Mouse (Mus musculus): ENCODE results near the gene Apol9a. TPM values are rescaled to one million over a fixed set of nuclear protein-coding genes. Genes with fewer than 3 reads are reported as not detected.
"Not testable (repeated sequence)": the region's sequence is repeated elsewhere in the genome, so short reads cannot be mapped to it uniquely, and the experiment has no call there.

Apol9a gene
- total and polyA plus RNA-seq, 3 experiments: 0.33 TPM; not detected in 2

- not testable (repeated sequence) for H3K4me1 ChIP-seq (ENCODE audit: insufficient read depth, low read depth, low read length); DNase-seq (ENCODE audit: low spot score); H3K4me3 ChIP-seq (ENCODE audit: low read depth, low read length); H3K36me3 ChIP-seq (replicated peaks); ATAC-seq (ENCODE audit: extremely low read depth, insufficient number of reproducible peaks, low FRiP score, poor library complexity, severe bottlenecking); H3K9me3 ChIP-seq (replicated peaks); H3K27me3 ChIP-seq (ENCODE audit: insufficient read depth, low read length)
These were observed 11.9 kb downstream of the Apol9a start, which contains the start of gene Apol7a for GRCm38 (mm10) chr15:77399027-77399426. Gene Apol7a (minus strand): TSS chr15:77399110.

GRCm38 (mm10) chr15:77397450-77398132 is 13.3 kb downstream of the Apol9a start:
- not testable (repeated sequence) for ATAC-seq (ENCODE audit: extremely low read depth, insufficient number of reproducible peaks, low FRiP score, poor library complexity, severe bottlenecking); H3K27me3 ChIP-seq (ENCODE audit: insufficient read depth, low read length); H3K36me3 ChIP-seq (replicated peaks); H3K9me3 ChIP-seq (replicated peaks); H3K4me3 ChIP-seq (ENCODE audit: low read depth, low read length); DNase-seq (ENCODE audit: low spot score); H3K4me1 ChIP-seq (ENCODE audit: insufficient read depth, low read depth, low read length)

- ATAC-seq (ENCODE audit: extremely low read depth, insufficient number of reproducible peaks, low FRiP score, poor library complexity, severe bottlenecking); DNase-seq (ENCODE audit: low spot score); H3K4me3 ChIP-seq (ENCODE audit: low read depth, low read length); H3K4me1 ChIP-seq (ENCODE audit: insufficient read depth, low read depth, low read length); H3K27me3 ChIP-seq (ENCODE audit: insufficient read depth, low read length); H3K36me3 ChIP-seq (replicated peaks); H3K9me3 ChIP-seq (replicated peaks): not testable (repeated sequence)
These were observed 17.1 kb downstream of the Apol9a start for GRCm38 (mm10) chr15:77393832-77394231.

GRCm38 (mm10) chr15:77387462-77387861 is 23.5 kb downstream of the Apol9a start:
- no peak for ATAC-seq (ENCODE audit: extremely low read depth, insufficient number of reproducible peaks, low FRiP score, poor library complexity, severe bottlenecking)
- Histone ChIP-seq H3K36me3 (replicated peaks) (no peaks in the 10 kb centered on the region), H3K9me3 (replicated peaks) (no peaks in the 10 kb centered on the region), H3K27me3 (ENCODE audit: insufficient read depth, low read length) (peaks cover 5% of the 10 kb centered on the region; the same call in 1 of the 2 replicates), H3K4me1 (ENCODE audit: insufficient read depth, low read depth, low read length) (no peaks in the 10 kb centered on the region), H3K4me3 (ENCODE audit: low read depth, low read length) (no peak overlapping the region)
- DNase-seq (ENCODE audit: low spot score): no peak
- TF ChIP-seq CTCF (IDR thresholded peaks at IDR 0.05; ENCODE audit: low read depth, low read length) (no peak), GATA1 (IDR thresholded peaks at IDR 0.05; ENCODE audit: borderline replicate concordance, low read length) (no peak), POLR2AphosphoS5 (IDR thresholded peaks at IDR 0.05; ENCODE audit: insufficient replicate concordance, low read depth, low read length) (no peak), TAL1 (conservative IDR thresholded peaks at IDR 0.05; ENCODE audit: low read depth, low read length) (no peak), GATA2 (IDR thresholded peaks at IDR 0.05; ENCODE audit: borderline replicate concordance, low read depth, low read length) (no peak)

- H3K9me3 ChIP-seq (replicated peaks): no peaks in the 10 kb centered on the region
These were observed 26.4 kb downstream of the Apol9a start for GRCm38 (mm10) chr15:77384340-77385030.

GRCm38 (mm10) chr15:77382880-77383279 is 28.1 kb downstream of the Apol9a start:
- no peaks in the 10 kb centered on the region for H3K36me3 ChIP-seq (replicated peaks)
- H3K27me3 ChIP-seq (ENCODE audit: insufficient read depth, low read length): peaks cover 7% of the 10 kb centered on the region
- no peak overlapping the region for H3K4me3 ChIP-seq (ENCODE audit: low read depth, low read length)
- TF ChIP-seq GATA1 (IDR thresholded peaks at IDR 0.05; ENCODE audit: borderline replicate concordance, low read length) (no peak), GATA2 (IDR thresholded peaks at IDR 0.05; ENCODE audit: borderline replicate concordance, low read depth, low read length) (no peak), POLR2AphosphoS5 (IDR thresholded peaks at IDR 0.05; ENCODE audit: insufficient replicate concordance, low read depth, low read length) (no peak), TAL1 (conservative IDR thresholded peaks at IDR 0.05; ENCODE audit: low read depth, low read length) (no peak), CTCF (IDR thresholded peaks at IDR 0.05; ENCODE audit: low read depth, low read length) (no peak)
- no peaks in the 10 kb centered on the region for H3K4me1 ChIP-seq (ENCODE audit: insufficient read depth, low read depth, low read length)
- DNase-seq (ENCODE audit: low spot score) (no peak), ATAC-seq (ENCODE audit: extremely low read depth, insufficient number of reproducible peaks, low FRiP score, poor library complexity, severe bottlenecking) (no peak)
- H3K9me3 ChIP-seq (replicated peaks): no peaks in the 10 kb centered on the region

More at GRCm38 (mm10) chr15:77384340-77385030, 26.4 kb downstream of the Apol9a start:
- TF ChIP-seq GATA1 (IDR thresholded peaks at IDR 0.05; ENCODE audit: borderline replicate concordance, low read length) (no peak), GATA2 (IDR thresholded peaks at IDR 0.05; ENCODE audit: borderline replicate concordance, low read depth, low read length) (no peak), TAL1 (conservative IDR thresholded peaks at IDR 0.05; ENCODE audit: low read depth, low read length) (no peak), CTCF (IDR thresholded peaks at IDR 0.05; ENCODE audit: low read depth, low read length) (no peak), POLR2AphosphoS5 (IDR thresholded peaks at IDR 0.05; ENCODE audit: insufficient replicate concordance, low read depth, low read length) (no peak)
- H3K4me3 ChIP-seq (ENCODE audit: low read depth, low read length): no peak overlapping the region
- DNase-seq (ENCODE audit: low spot score) (no peak), ATAC-seq (ENCODE audit: extremely low read depth, insufficient number of reproducible peaks, low FRiP score, poor library complexity, severe bottlenecking) (no peak)
- H3K36me3 ChIP-seq (replicated peaks): no peaks in the 10 kb centered on the region
- H3K4me1 ChIP-seq (ENCODE audit: insufficient read depth, low read depth, low read length): no peaks in the 10 kb centered on the region
- H3K27me3 ChIP-seq (ENCODE audit: insufficient read depth, low read length): peaks cover 7% of the 10 kb centered on the region
